Mouse (Mus musculus) testis, adult 10 weeks (tissue): ENCODE results near the gene Calhm1. TPM values are rescaled to one million over a fixed set of nuclear protein-coding genes. Genes with fewer than 3 reads are reported as not detected.

Source experiments
- polyA plus RNA-seq: library from polyadenylated mRNA; stranded (reverse); fragments of 350-450 nt; fragmentation: Illumina TruSeq; extraction: RNeasy Lipid Tissue Mini Kit (QIAGEN cat#74804); gene quantifications from one replicate; pipeline ENCODE4 v1.2.3, GENCODE M21; 2014; ENCODE audit warnings: low read depth, low replicate concordance

Calhm1 gene
- polyA plus RNA-seq: not detected

DNA sequence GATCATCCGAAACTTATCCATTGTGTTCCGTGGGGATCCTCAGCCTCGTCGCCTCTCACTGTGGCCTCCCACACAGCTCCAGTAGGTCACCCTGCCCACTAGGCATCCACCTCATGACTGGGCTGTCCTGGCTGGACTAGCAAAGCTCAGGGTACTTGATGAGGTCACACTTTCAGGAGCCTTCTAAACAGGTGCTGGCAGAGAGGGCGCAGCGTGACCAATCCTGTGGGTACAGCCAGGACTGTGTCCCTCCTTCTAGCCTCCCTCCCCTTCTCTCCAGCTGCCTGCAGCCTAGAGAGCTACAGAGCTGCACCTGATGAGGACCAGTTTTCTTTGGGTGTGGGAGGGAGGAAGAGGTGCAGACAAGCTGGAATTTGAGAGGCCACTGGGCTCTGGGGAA is at the start of gene Calhm1:
Gene Calhm1 (minus strand): TSS at position 101 of the 400 bp plus-strand sequence.

DNA sequence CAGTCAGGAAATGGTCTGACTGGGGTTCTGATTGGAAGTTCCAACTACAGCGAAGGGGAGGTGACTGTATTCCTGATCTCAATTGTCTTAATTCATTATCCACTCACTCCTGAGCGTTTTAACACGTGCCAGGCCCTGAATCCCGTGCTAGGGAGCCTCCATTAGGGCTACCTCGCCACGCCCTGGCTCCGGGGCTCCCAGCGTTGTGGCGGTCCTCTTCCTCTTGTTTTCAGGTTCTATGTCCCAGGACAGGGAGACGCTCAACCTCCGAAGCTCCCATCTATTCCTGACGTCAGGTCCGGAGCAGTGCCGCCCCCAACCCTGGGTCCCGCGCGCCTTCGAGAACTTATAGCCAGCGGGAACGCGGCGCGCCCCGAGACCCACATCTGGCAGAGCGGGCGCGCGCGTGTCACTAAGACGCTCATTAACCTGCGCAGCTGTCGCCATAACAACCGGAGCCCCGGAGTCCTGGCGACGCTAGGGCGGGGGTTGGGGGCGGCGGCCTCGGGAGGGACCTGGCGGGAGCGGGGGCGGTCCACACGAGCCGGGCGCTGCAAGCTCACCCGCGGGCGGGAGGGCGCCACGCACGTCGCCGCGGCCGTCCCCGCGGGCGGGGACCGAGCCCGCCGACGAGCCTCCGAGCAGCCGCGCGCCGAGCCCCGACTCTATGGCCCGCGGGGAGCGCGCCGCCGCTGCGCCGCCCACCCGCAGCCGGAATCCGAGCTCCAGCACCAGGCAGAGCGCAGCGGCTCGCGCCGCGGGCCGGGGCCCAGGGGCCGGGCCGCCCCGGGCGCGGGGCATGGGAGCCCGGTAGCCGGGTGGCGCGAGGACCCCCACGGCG is 34.6 kb upstream of the Calhm1 start, which contains the start of gene Neurl1a:
Gene Neurl1a (plus strand): TSS at position 390 of the 841 bp plus-strand sequence.

DNA sequence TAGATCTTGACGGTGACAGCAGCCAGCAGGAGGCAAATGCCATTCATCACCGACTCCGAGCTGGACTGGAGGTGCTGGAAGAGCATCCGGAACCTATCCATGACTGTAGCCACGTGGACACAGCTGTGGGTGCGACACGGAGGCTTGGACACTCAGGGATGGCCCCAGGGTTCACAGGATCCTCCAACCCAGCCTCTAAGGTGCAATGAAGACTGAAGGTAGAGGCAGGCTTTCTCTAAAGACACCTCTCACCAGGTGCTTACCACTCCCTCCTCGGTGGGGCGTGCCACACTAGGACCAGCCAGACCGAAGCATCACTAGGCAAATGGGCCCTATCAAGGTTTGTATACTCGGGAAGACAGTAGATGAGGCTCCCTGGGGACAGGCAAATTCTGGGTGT is 13.6 kb upstream of the Calhm1 start, which contains the start of gene Calhm3:
Gene Calhm3 (minus strand): TSS at position 101 of the 400 bp plus-strand sequence.

DNA sequence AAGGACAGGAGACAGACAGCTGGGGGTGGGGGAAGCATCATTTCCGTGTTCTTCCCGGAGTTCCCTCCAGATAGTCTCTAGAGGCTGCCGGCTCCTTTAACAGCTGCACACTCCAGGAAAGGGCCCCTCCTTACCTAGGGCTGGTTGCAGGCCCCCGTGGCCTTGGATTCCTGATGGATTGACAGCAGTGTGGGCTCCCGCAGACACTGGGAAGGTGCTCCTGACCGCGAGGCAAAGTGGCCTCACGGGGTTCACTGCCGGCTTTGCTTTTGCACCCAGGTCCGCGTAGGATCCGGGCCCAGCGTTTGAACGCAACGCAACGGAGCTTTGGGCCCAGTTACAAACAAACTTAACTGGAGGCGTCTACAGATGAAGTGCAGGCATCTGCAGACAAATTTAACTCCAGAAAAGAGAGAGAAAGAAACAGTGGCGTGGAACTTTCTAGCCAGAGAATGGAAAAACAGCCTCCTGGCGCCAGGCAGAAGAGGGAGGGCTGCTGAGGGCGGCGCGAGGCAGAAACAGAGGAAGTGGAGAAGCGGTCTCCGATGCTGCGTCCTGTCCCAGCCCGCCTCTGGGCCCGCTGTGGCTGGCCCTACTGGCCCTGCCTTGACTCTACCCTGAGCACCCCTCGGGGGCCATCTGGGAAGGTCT is 6.2 kb downstream of the Calhm1 start, which contains the start of gene Calhm2:
Gene Calhm2 (minus strand): TSS at position 524 of the 651 bp plus-strand sequence.

Other genes starting within 250 kb of the Calhm1 start
- gene Ina, start 129.6 kb downstream of the Calhm1 start, polyA plus RNA-seq: 0.43 TPM
- gene Nt5c2, start 129.1 kb downstream of the Calhm1 start, polyA plus RNA-seq: 158 TPM
- gene Pcgf6, start 93.3 kb downstream of the Calhm1 start, polyA plus RNA-seq: 112 TPM
- gene Taf5, start 76.5 kb downstream of the Calhm1 start, polyA plus RNA-seq: 25.9 TPM
- 503 TPM for gene Usmg5, start 53.6 kb downstream of the Calhm1 start, polyA plus RNA-seq
- gene Pdcd11, start 53.5 kb downstream of the Calhm1 start, polyA plus RNA-seq: 2.4 TPM
- gene Calhm2, start 6.0 kb downstream of the Calhm1 start, polyA plus RNA-seq: 0.91 TPM
- not detected for gene Calhm3, start 13.5 kb upstream of the Calhm1 start, polyA plus RNA-seq
- 0.18 TPM for gene Neurl1a, start 34.6 kb upstream of the Calhm1 start, polyA plus RNA-seq